Mouse (Mus musculus) CD4-positive, CD25-positive, alpha-beta regulatory T cell, adult 2 months (primary cell): Measurements from ENCODE around the gene Nfyc.

Experiments
- DNase-seq: peaks from one replicate; pipeline ENCODE4 v3.0.0-alpha.2; 2012; ENCODE audit warnings: low read depth, low spot score

Gene Nfyc

DNA sequence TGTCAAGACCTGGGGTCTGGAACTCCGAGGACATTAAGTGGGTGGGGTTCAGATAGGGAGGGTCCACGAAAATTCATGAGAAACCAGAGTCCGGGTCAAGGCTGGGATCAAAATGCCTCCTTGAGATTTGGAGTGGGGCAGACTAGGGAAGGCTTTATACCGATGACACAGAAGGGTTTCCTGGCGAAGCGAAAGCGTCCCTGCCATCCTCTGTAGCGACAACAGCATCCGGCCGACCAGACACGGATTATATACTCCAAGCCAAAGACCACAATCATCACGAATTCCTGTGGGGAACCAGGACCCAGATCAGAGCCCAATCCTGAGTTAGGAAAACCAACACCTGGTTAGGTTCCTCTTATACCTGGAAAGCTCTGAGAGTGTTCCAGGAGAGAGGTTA lies 114.6 kb downstream of the Nfyc start:
- DNase-seq: peak; percentile 17

- peak; percentile 70 for DNase-seq
These were observed 115.2 kb downstream of the Nfyc start for GRCm38 (mm10) chr4:120716141-120716571.

DNA sequence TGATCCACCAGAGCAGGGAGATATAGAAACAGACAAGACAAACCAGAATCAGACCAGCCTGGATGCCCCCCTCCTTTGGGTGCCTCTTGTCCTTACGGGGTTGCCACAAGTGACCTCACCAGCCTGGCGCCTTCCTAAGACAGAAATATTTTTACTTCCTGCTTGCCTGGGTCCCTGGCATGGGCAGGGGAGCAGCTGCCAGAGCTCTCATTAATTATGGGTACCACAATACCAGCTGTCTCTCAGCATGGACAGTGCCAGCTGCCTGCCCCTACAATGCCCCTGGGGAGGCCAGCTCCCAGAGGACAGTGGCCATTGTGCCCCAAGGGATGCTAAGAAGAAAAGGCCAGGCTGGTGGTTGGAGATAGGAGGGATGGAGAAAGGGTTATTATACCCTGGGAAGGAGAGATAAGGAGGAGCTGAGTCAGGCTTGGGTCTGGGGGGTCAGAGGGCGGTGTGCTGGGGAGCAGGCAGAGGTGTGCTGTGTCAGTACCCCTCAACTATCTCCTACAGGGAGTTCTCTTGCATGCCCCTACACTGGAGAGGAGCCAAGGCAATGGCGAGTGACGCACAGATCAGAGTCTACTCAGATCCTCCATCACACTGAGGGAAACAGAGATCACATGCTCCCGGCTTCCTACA lies 117.4 kb downstream of the Nfyc start:
- no peak for DNase-seq

DNA sequence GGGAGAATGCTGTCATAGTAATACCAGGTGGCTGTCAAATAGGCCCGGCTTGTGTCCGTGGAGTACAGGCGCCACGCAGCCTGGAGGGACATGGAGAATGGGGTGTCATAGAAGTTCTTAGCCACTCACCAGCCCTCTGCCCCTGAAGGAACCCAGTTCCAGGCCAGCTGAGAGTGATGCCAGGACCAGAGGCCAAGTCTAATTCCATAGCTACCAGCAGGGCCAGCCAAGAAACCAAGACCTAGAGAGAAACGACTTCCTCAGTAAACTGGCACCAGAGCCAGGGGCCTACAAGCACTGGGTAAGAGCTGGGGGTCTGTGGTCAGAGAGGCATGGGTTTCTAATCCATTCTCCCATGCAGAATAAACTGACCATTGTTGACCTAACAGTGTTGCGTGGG lies 118.4 kb downstream of the Nfyc start:
- no peak for DNase-seq

DNA sequence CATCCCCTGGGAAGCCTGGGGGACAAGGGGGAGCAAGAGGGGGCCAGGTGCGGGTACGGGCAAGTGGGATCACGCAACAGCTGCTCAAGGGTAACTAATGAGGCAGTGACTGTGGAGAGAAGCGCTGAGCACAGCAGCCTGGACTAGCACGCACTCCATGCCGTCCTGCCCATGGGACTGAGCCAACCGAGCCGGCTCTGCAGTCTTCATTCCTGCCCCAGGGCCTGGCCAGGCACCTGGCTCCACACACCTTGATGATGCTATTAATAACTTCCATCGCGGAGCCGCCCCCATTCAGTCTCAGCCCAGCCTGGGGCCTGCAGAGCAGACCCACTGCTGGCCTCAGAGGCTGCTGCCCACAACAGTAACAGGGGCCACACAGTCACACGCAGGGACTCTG lies 119.1 kb downstream of the Nfyc start:
- DNase-seq: no peak
